Mouse (Mus musculus) stomach, postnatal 0 days (tissue): ENCODE measurements around the gene Scgb1b10.
"Not testable (repeated sequence)": the region's sequence is repeated elsewhere in the genome, so short reads cannot be mapped to it uniquely, and the experiment has no call there.

Source experiments
- CTCF ChIP-seq: IDR thresholded peaks from 2 replicates; pipeline ENCODE4 v1.5.1; 2016; ENCODE audit warnings: antibody characterized with exemption, low read depth, mild to moderate bottlenecking, moderate library complexity
- EP300 ChIP-seq: optimal IDR thresholded peaks from 2 replicates; pipeline ENCODE3; 2016; ENCODE audit warnings: antibody characterized with exemption

- TF ChIP-seq CTCF, EP300: not testable (repeated sequence)
Observed at GRCm38 (mm10) chr7:32100553-32100952, at the start of gene Scgb1b10.
